Mouse (Mus musculus) kidney, embryonic 16.5 days (tissue): ENCODE results near the gene Myof. TPM values are rescaled to one million over a fixed set of nuclear protein-coding genes. Genes with fewer than 3 reads are reported as not detected.

Source experiments
- ATAC-seq: fragments of 200-750 bp; cut with Nextera tagmentation; 2 replicates; pipeline ENCODE4 v1.8.0; 2017; ENCODE audit warnings: moderate TSS enrichment; ENCODE audit not compliant: low FRiP score, low TSS enrichment
- H3K27ac ChIP-seq: fragments of 300-500 bp; sonication (generic); 2 replicates; pipeline ENCODE4 v1.5.1; 2014; ENCODE audit warnings: low read length
- H3K27me3 ChIP-seq: fragments of 300-500 bp; sonication (generic); 2 replicates; pipeline ENCODE4 v1.6.1; 2014; ENCODE audit warnings: low read length, control low read depth, mixed read lengths; ENCODE audit not compliant: insufficient read depth
- H3K36me3 ChIP-seq: fragments of 300-500 bp; sonication (generic); 2 replicates; pipeline ENCODE4 v1.6.1; 2014; ENCODE audit warnings: low read length, control low read depth, mixed read lengths; ENCODE audit not compliant: insufficient read depth
- H3K4me1 ChIP-seq: fragments of 300-500 bp; sonication (generic); 2 replicates; pipeline ENCODE4 v1.6.1; 2014; ENCODE audit warnings: low read length, control low read depth, mixed read lengths; ENCODE audit not compliant: insufficient read depth
- H3K4me2 ChIP-seq: fragments of 300-500 bp; sonication (generic); replicated peaks from 2 replicates; pipeline ENCODE4 v1.6.1; 2014; ENCODE audit warnings: low read depth, low read length
- H3K4me3 ChIP-seq: fragments of 300-500 bp; sonication (generic); 2 replicates; pipeline ENCODE4 v1.5.1; 2014; ENCODE audit warnings: mild to moderate bottlenecking, low read length
- H3K9ac ChIP-seq: fragments of 300-500 bp; sonication (generic); replicated peaks from 2 replicates; pipeline ENCODE4 v1.6.1; 2014; ENCODE audit warnings: low read length
- H3K9me3 ChIP-seq: fragments of 300-500 bp; sonication (generic); 2 replicates; pipeline ENCODE4 v1.6.1; 2016; ENCODE audit warnings: low read length, control low read depth
- WGBS: fragments of 180-500 bp; shearing (Covaris S2); extraction: QIAGEN DNeasy Blood & Tissue Kit; methylation state at CpG from one replicate; pipeline ENCODE4 v1.1.7; 2014; 5-methylcytosine and 5-hydroxymethylcytosine counted together
- polyA plus RNA-seq: library from polyadenylated mRNA; unstranded; fragments of >200 nt; fragmentation: Nextera tagmentation; extraction: Ambion mirVana; gene quantifications from 2 replicates; pipeline ENCODE4 v1.2.1, GENCODE M21; 2015

Gene Myof
- polyA plus RNA-seq, 1 experiment from 2014 or later = 20.9 TPM

- peak overlapping the region; percentile 57 for H3K9ac ChIP-seq
- H3K4me2 ChIP-seq = peak overlapping the region; percentile 60
- H3K4me1 ChIP-seq = peaks cover 14% of the 10 kb centered on the region; the same call in 1 of the 2 replicates
- no peaks in the 10 kb centered on the region for H3K27me3 ChIP-seq
- peaks cover 6% of the 10 kb centered on the region; the same call in 1 of the 2 replicates for H3K36me3 ChIP-seq
- no peak for ATAC-seq
- peak overlapping the region; percentile 85 for H3K4me3 ChIP-seq
- WGBS = 30% methylated on average over 8 of the region's 8 CpGs
- no peak overlapping the region for H3K27ac ChIP-seq
- H3K9me3 ChIP-seq = no peaks in the 10 kb centered on the region
Measured at GRCm38 (mm10) chr19:38053227-38054041, 10.1 kb upstream of the Myof start.

DNA sequence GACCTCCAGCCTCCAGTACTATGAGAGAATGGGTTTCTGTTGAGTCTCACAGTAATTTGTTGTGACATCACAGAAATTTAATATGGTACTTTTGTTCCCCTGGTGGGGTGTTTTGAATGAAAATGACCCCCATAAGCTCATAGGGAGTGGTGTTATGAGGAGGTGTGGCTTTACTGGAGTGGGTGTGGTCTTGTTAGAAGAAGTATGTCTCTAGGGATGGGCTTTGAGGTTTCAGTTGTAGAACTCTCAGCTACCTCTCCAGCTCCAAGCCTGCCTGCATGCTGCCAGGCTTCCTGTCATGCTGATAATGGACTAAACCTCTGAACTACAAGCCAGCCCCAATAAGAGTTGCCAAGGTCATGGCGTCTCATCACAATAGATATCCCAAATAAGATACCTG, 6.3 kb upstream of the Myof start:
- Histone ChIP-seq H3K4me3 (no peak overlapping the region), H3K27ac (no peak overlapping the region), H3K36me3 (no peaks in the 10 kb centered on the region), H3K9ac (no peak overlapping the region), H3K4me1 (peaks cover 3% of the 10 kb centered on the region; the same call in 1 of the 2 replicates), H3K4me2 (no peak overlapping the region), H3K9me3 (no peaks in the 10 kb centered on the region), H3K27me3 (no peaks in the 10 kb centered on the region)
- 86% methylated on average over 1 of the region's 1 CpGs for WGBS
- no peak for ATAC-seq

GRCm38 (mm10) chr19:38045198-38045597, 1.8 kb upstream of the Myof start:
- H3K36me3 ChIP-seq = no peaks in the 10 kb centered on the region
- no peaks in the 10 kb centered on the region for H3K9me3 ChIP-seq
- H3K4me2 ChIP-seq = no peak overlapping the region
- peaks cover 12% of the 10 kb centered on the region; the same call in 1 of the 2 replicates for H3K4me1 ChIP-seq
- no peak for ATAC-seq
- no peak overlapping the region for H3K9ac ChIP-seq
- no peak overlapping the region for H3K27ac ChIP-seq
- H3K4me3 ChIP-seq = no peak overlapping the region
- H3K27me3 ChIP-seq = no peaks in the 10 kb centered on the region
- 91% methylated on average over 3 of the region's 3 CpGs for WGBS

DNA sequence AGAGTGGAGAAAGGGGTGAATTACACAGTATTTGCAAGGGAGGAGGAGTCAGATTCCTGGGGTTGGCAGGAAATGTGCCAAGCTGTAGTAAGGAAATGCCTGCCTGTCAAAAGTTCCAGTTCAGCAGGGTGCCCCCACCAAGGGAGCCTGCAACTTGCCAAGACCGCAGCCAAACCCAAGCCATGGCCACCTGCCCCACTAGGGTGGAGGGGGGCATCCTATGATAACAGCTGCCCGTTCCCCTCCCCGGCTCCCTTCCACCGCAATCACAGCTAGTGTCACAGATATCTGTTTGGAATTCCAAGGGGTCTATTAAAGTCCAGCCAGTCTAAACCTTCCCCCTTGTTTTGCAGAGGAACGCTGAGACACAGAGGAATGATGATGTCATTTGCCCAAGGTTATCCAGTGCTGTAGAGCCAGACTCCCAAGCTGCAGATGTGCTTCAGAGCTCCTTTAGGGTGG, 1.1 kb downstream of the Myof start:
- 9% methylated on average over 5 of the region's 5 CpGs for WGBS
- Histone ChIP-seq H3K9ac (peak overlapping the region; percentile 67), H3K4me2 (peak overlapping the region; percentile 75), H3K36me3 (no peaks in the 10 kb centered on the region), H3K9me3 (no peaks in the 10 kb centered on the region), H3K4me1 (peaks cover 19% of the 10 kb centered on the region; the same call in 1 of the 2 replicates), H3K27me3 (no peaks in the 10 kb centered on the region), H3K4me3 (peak overlapping the region; percentile 53), H3K27ac (0 out of 2 replicates have a peak overlapping the region, but pooled peaks have one; percentile 77)
- peak; percentile 56 for ATAC-seq

- ATAC-seq = no peak
Measured at GRCm38 (mm10) chr19:38038267-38038666, 5.1 kb downstream of the Myof start.

DNA sequence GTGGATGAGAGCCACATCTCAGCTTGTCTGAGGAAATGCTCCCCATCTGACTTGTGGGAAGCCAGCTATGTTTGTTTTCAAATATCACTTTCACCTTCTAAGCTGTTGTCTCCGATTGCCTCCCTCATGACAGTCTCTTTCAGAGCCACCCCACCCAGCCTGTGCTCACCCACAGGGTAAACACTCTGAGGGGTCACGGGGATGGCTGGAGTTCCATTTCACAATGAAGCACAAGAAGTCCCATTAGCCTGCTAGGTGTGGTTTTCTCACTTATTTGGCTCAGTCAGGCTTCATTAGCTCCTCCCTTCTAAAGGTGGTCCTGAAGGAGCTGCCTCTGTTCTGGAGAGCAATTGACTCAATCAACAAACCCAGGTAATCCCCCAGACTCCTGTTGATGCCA, 7.6 kb downstream of the Myof start:
- Histone ChIP-seq H3K27ac (no peak overlapping the region), H3K4me1 (peaks cover 16% of the 10 kb centered on the region), H3K9me3 (no peaks in the 10 kb centered on the region), H3K36me3 (no peaks in the 10 kb centered on the region), H3K4me2 (no peak overlapping the region), H3K27me3 (no peaks in the 10 kb centered on the region), H3K9ac (no peak overlapping the region), H3K4me3 (no peak overlapping the region)
- 57% methylated on average over 2 of the region's 2 CpGs for WGBS
- no peak for ATAC-seq

More at GRCm38 (mm10) chr19:38038267-38038666, 5.1 kb downstream of the Myof start:
- Histone ChIP-seq H3K27me3 (no peaks in the 10 kb centered on the region), H3K4me2 (no peak overlapping the region), H3K9me3 (no peaks in the 10 kb centered on the region), H3K9ac (no peak overlapping the region), H3K27ac (peak overlapping the region; percentile 40; the same call in 1 of the 2 replicates), H3K36me3 (no peaks in the 10 kb centered on the region), H3K4me1 (peaks cover 18% of the 10 kb centered on the region), H3K4me3 (no peak overlapping the region)
- 39% methylated on average over 2 of the region's 2 CpGs for WGBS

- ATAC-seq = no peak
- Histone ChIP-seq H3K4me3 (no peak overlapping the region), H3K36me3 (no peaks in the 10 kb centered on the region), H3K9ac (no peak overlapping the region), H3K4me2 (no peak overlapping the region), H3K27ac (no peak overlapping the region), H3K9me3 (no peaks in the 10 kb centered on the region), H3K4me1 (peaks cover 26% of the 10 kb centered on the region), H3K27me3 (no peaks in the 10 kb centered on the region)
- 68% methylated on average over 2 of the region's 2 CpGs for WGBS
Measured at GRCm38 (mm10) chr19:38034696-38035095, 8.7 kb downstream of the Myof start.

- peaks cover 36% of the 10 kb centered on the region for H3K4me1 ChIP-seq
- WGBS = 84% methylated on average over 2 of the region's 2 CpGs
- H3K36me3 ChIP-seq = no peaks in the 10 kb centered on the region
- H3K4me2 ChIP-seq = no peak overlapping the region
- H3K27ac ChIP-seq = no peak overlapping the region
- H3K9me3 ChIP-seq = no peaks in the 10 kb centered on the region
- H3K4me3 ChIP-seq = no peak overlapping the region
- H3K9ac ChIP-seq = no peak overlapping the region
- no peak for ATAC-seq
- no peaks in the 10 kb centered on the region for H3K27me3 ChIP-seq
Measured at GRCm38 (mm10) chr19:38033735-38034057, 9.7 kb downstream of the Myof start.

GRCm38 (mm10) chr19:38032993-38033734, 10.2 kb downstream of the Myof start:
- H3K27me3 ChIP-seq = no peaks in the 10 kb centered on the region
- no peak for ATAC-seq
- H3K4me2 ChIP-seq = no peak overlapping the region
- H3K4me3 ChIP-seq = no peak overlapping the region
- no peaks in the 10 kb centered on the region for H3K36me3 ChIP-seq
- H3K4me1 ChIP-seq = peaks cover 40% of the 10 kb centered on the region
- H3K9me3 ChIP-seq = no peaks in the 10 kb centered on the region
- peak overlapping the region; percentile 44 for H3K27ac ChIP-seq
- 75% methylated on average over 15 of the region's 15 CpGs for WGBS
- no peak overlapping the region for H3K9ac ChIP-seq
